Mouse (Mus musculus) midbrain, embryonic 12.5 days (tissue): Measurements from ENCODE around the gene Hist1h1d. TPM values are rescaled to one million over a fixed set of nuclear protein-coding genes. Genes with fewer than 3 reads are reported as not detected.
A peak's percentile ranks its signal among the peaks of the same experiment; 100 is the strongest.

Source experiments
- ATAC-seq: fragments of 200-750 bp; cut with Nextera tagmentation; 2 replicates; pipeline ENCODE4 v1.8.0; 2017; ENCODE audit warnings: low read depth, moderate TSS enrichment, moderate library complexity; ENCODE audit not compliant: low FRiP score
- H3K27ac ChIP-seq: fragments of 300-500 bp; sonication (generic); replicated peaks from 2 replicates; pipeline ENCODE4 v1.5.1; 2016; ENCODE audit warnings: mild to moderate bottlenecking
- H3K27me3 ChIP-seq: fragments of 300-500 bp; sonication (generic); 2 replicates; pipeline ENCODE4 v1.6.1; 2016; ENCODE audit warnings: mild to moderate bottlenecking
- H3K36me3 ChIP-seq: fragments of 300-500 bp; sonication (generic); 2 replicates; pipeline ENCODE4 v1.6.1; 2016
- H3K4me1 ChIP-seq: fragments of 300-500 bp; sonication (generic); 2 replicates; pipeline ENCODE4 v1.6.1; 2016
- H3K4me2 ChIP-seq: fragments of 300-500 bp; sonication (generic); replicated peaks from 2 replicates; pipeline ENCODE4 v1.6.1; 2016; ENCODE audit warnings: mild to moderate bottlenecking, moderate library complexity
- H3K4me3 ChIP-seq: fragments of 300-500 bp; sonication (generic); 2 replicates; pipeline ENCODE4 v1.5.1; 2016; ENCODE audit warnings: mild to moderate bottlenecking
- H3K9ac ChIP-seq: fragments of 300-500 bp; sonication (generic); replicated peaks from 2 replicates; pipeline ENCODE4 v1.6.1; 2016; ENCODE audit warnings: mild to moderate bottlenecking, moderate library complexity
- H3K9me3 ChIP-seq: fragments of 300-500 bp; sonication (generic); 2 replicates; pipeline ENCODE4 v1.6.1; 2016; ENCODE audit warnings: mild to moderate bottlenecking
- WGBS: fragments of 180-500 bp; shearing (Covaris S2); methylation state at CpG from one replicate; pipeline ENCODE4 v1.1.7; 2016; 5-methylcytosine and 5-hydroxymethylcytosine counted together
- polyA plus RNA-seq: library from polyadenylated mRNA; unstranded; fragments of >200 nt; fragmentation: Nextera tagmentation; extraction: Ambion mirVana; gene quantifications from 2 replicates; pipeline ENCODE4 v1.2.1, GENCODE M21; 2016

Hist1h1d gene
- 0.37 and 0.45 TPM in 2 replicates for polyA plus RNA-seq

DNA sequence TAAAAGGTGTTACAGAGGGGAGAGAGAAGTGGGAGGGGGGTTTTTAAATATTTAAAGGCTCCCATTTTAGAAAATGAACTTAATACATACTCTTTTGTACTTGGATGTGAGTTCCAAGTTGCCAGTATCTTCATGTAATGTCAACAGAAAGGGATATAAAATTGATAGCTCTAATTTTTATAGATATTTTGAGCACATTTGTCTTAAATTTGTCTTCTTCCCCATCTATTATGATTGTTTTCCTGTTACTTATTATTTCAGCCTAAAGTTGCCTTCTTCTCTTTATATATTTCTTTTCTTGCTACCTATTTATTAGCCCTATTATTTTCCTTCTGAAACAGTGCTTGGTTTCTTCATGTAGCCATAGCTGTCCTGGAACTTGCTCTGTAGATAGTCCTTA lies at the start of gene Hist1h1d:
Gene Hist1h1d, plus strand, starts transcription at position 301 of the 400 bp plus-strand sequence.
- Histone ChIP-seq H3K27ac (peak within 1 kb of the TSS; percentile 97), H3K9ac (no peak within 1 kb of the TSS), H3K27me3 (no peaks in the 10 kb centered on the region), H3K9me3 (no peaks in the 10 kb centered on the region), H3K36me3 (no peaks in the 10 kb centered on the region), H3K4me2 (peak within 1 kb of the TSS; percentile 98), H3K4me1 (peaks cover 22% of the 10 kb centered on the region), H3K4me3 (no peak within 1 kb of the TSS)
- ATAC-seq, result no peak

DNA sequence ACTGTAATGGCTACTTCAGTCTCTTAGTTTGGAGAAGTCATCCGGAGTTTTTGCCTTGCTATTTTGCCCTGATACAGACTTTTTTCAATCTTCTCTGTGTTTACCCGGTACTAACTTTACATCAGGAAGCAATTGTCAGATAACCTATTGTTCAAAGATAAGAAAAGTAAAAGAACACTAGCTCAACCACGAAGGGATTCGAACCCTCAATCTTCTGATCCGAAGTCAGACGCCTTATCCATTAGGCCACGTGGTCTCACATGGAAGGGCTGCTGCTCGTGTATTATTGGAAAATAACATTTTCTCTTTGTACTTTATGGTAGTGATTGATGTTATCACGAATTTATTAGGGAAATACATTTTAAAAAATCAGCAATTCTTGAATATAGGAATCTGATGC lies 49.3 kb upstream of the Hist1h1d start:
- Histone ChIP-seq H3K9ac (no peak overlapping the region), H3K27me3 (peaks cover 12% of the 10 kb centered on the region), H3K36me3 (no peaks in the 10 kb centered on the region), H3K27ac (no peak overlapping the region), H3K9me3 (no peaks in the 10 kb centered on the region), H3K4me2 (no peak overlapping the region), H3K4me3 (no peak overlapping the region), H3K4me1 (peaks cover 22% of the 10 kb centered on the region)
- WGBS, result 1% methylated on average over 9 of the region's 9 CpGs
- ATAC-seq, result peak; percentile 45; the same call in 1 of the 2 replicates

DNA sequence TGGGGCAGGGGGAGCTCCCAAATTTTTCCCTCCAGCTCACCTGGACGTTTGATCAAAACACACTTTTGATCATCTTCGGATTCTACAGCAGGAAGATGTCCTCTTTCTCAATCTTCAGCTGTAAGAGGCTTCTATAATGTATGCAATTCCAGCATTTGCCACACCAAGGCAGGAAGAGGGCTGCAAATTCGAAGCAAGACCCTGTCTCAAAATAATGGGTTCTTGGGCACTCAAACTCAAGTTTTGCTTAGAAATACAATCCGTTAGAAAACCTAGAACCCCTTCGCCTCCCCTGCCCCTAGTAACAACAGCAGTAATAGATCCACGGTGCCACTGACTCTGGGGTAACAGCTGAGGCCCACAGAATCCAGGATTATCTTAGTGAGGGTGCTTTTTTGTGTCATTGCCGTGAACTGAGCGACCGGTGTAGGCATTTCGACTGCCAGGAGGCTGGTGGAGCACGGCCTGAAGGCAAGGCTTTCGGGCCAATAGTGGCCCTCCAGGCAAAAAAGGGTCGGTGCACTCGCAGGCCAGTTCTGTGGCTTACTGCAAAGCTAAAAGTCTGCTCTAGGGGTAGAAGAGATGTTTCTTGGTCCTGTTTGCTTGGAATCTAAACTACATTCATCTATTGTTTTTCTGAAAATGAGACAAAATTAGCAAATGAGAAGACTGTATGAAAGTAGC lies 47.3 kb upstream of the Hist1h1d start:
- Histone ChIP-seq H3K27me3 (peaks cover 4% of the 10 kb centered on the region; the same call in 1 of the 2 replicates), H3K9ac (no peak overlapping the region), H3K9me3 (no peaks in the 10 kb centered on the region), H3K4me1 (peaks cover 19% of the 10 kb centered on the region), H3K27ac (no peak overlapping the region; the same call in 1 of the 2 replicates), H3K4me2 (peak overlapping the region; percentile 48), H3K4me3 (peak overlapping the region; percentile 25), H3K36me3 (no peaks in the 10 kb centered on the region)
- 3% methylated on average over 14 of the region's 14 CpGs for WGBS
- ATAC-seq, result no peak

DNA sequence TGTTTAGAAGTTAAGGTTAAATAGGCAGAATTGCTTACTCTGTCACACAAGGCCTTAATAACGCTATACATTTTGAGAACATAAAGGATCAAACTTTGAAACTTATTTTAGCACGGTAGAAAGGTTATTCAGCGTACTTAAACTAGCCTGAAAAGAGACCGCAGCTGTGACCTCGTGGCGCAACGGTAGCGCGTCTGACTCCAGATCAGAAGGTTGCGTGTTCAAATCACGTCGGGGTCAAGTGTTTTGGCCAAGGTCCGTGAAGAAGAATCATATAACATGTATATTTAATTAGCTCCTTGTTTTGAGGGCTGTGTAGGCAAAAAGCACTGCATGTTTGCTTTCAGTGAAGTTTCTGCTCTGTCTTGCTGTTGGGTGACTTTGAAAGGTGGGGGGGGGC lies 46.7 kb upstream of the Hist1h1d start:
- H3K36me3 ChIP-seq, result no peaks in the 10 kb centered on the region
- H3K27me3 ChIP-seq, result peaks cover 4% of the 10 kb centered on the region; the same call in 1 of the 2 replicates
- no peak for ATAC-seq
- H3K9ac ChIP-seq, result no peak overlapping the region
- 2% methylated on average over 13 of the region's 13 CpGs for WGBS
- no peak overlapping the region for H3K27ac ChIP-seq
- H3K4me1 ChIP-seq, result peaks cover 19% of the 10 kb centered on the region
- peak overlapping the region; percentile 25 for H3K4me3 ChIP-seq
- peak overlapping the region; percentile 48 for H3K4me2 ChIP-seq
- H3K9me3 ChIP-seq, result no peaks in the 10 kb centered on the region

DNA sequence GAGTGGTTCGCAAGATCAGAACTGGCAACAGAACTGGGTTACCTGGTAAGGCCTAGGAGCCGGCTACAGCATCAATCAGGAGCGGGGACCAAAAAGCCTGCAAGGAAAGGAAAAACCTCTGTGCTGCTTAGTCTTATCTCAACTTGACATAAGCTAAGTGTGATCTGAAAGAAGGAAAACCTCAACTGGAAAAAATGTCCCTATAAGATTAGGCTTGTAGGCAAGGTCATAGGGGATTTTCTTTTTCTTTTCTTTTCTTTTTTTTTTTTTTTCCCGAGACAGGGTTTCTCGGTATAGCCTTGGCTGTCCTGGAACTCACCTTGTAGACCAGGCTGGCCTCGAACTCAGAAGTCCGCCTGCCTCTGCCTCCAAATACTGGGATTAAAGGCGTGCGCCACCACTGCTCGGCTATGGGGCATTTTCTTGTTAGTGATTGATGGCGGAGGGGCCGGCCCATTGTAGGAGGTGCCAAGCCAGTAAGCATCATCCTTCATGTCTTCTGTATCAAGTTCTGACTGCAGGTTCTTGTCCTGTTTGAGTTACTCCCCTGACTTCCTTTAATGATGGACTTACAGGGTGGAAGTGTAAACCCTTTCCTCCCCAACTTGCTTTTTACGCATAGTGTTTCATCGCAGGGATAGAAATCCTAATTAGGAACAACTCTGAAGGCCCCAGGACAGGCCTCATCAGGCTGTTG lies 46.1 kb upstream of the Hist1h1d start:
- Histone ChIP-seq H3K9ac (no peak overlapping the region), H3K4me1 (peaks cover 13% of the 10 kb centered on the region), H3K36me3 (no peaks in the 10 kb centered on the region), H3K4me2 (no peak overlapping the region), H3K9me3 (no peaks in the 10 kb centered on the region), H3K4me3 (no peak overlapping the region), H3K27me3 (peaks cover 4% of the 10 kb centered on the region; the same call in 1 of the 2 replicates), H3K27ac (no peak overlapping the region)
- WGBS, result 13% methylated on average over 14 of the region's 14 CpGs
- no peak for ATAC-seq

DNA sequence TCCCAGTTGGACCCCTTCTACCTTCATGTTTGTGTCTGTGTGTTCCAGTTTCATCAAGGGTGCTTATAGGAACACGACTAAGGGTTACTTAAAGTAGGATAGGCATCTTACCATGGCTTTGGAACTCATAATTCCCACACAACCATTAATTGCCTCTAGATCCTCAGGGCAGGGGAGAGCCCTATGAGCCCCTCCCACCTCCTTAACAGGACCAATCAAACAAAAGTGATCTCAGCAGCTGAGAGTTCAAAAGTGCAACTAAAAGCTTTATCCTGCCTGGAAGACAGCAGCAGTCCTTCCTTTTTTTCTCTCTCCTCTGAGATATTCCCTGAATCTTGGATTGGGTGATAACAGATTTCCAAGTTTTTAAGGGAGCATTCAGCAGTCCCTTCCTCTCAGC lies 42.9 kb upstream of the Hist1h1d start:
- no peak for ATAC-seq
- no peak overlapping the region for H3K9ac ChIP-seq
- peaks cover 4% of the 10 kb centered on the region; the same call in 1 of the 2 replicates for H3K27me3 ChIP-seq
- no peaks in the 10 kb centered on the region for H3K9me3 ChIP-seq
- no peaks in the 10 kb centered on the region for H3K36me3 ChIP-seq
- H3K4me3 ChIP-seq, result no peak overlapping the region
- no peak overlapping the region for H3K27ac ChIP-seq
- peaks cover 10% of the 10 kb centered on the region for H3K4me1 ChIP-seq
- 38% methylated on average over 1 of the region's 1 CpGs for WGBS
- H3K4me2 ChIP-seq, result no peak overlapping the region

DNA sequence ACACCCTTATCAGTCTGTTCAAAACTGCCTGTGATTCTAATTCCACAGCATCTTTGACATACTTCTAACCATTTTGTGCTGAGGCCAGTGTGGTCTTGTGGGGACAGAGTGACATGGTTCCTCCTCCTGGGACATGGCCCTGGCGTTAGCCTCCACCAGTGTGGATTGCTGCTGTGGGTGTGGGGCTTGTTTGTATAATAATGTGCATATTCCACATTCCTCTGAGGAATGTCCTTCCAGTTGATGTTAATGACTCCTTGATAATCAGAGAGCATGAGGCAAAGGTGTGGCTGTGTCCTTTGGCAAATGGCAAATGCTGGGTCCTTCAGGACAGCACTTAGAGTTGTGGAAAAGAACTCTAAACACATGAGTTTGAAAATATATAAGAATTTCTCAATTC lies 39.5 kb upstream of the Hist1h1d start:
- ATAC-seq, result no peak
- H3K9ac ChIP-seq, result no peak overlapping the region
- 88% methylated on average over 1 of the region's 1 CpGs for WGBS
- H3K36me3 ChIP-seq, result no peaks in the 10 kb centered on the region
- H3K27me3 ChIP-seq, result no peaks in the 10 kb centered on the region
- H3K4me3 ChIP-seq, result no peak overlapping the region
- H3K4me1 ChIP-seq, result peaks cover 5% of the 10 kb centered on the region; the same call in 1 of the 2 replicates
- H3K9me3 ChIP-seq, result no peaks in the 10 kb centered on the region
- no peak overlapping the region for H3K27ac ChIP-seq
- H3K4me2 ChIP-seq, result no peak overlapping the region

DNA sequence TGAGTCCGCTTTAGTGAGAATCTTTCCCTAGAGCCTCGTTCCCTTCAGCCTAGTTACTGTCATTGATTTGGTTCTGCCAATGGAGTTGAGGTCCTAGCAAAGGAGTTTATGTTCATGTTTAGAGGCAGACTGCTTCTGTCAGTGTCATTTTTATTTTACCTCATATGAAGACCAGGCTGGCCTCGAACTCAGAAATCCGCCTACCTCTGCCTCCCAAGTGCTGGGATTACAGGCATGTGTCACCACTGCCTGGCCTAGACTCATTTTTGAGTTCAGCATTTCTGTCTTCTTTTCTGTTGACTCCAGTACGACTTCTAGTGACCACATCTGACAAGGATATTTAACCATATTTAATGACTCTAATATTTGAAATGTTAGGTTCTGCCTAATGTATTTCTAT lies 37.8 kb upstream of the Hist1h1d start:
- no peaks in the 10 kb centered on the region for H3K9me3 ChIP-seq
- no peaks in the 10 kb centered on the region for H3K27me3 ChIP-seq
- no peak overlapping the region for H3K4me2 ChIP-seq
- no peak for ATAC-seq
- H3K36me3 ChIP-seq, result no peaks in the 10 kb centered on the region
- H3K9ac ChIP-seq, result no peak overlapping the region
- no peak overlapping the region for H3K27ac ChIP-seq
- no peak overlapping the region for H3K4me3 ChIP-seq
- peaks cover 5% of the 10 kb centered on the region; the same call in 1 of the 2 replicates for H3K4me1 ChIP-seq
- 73% methylated on average over 5 of the region's 5 CpGs for WGBS

DNA sequence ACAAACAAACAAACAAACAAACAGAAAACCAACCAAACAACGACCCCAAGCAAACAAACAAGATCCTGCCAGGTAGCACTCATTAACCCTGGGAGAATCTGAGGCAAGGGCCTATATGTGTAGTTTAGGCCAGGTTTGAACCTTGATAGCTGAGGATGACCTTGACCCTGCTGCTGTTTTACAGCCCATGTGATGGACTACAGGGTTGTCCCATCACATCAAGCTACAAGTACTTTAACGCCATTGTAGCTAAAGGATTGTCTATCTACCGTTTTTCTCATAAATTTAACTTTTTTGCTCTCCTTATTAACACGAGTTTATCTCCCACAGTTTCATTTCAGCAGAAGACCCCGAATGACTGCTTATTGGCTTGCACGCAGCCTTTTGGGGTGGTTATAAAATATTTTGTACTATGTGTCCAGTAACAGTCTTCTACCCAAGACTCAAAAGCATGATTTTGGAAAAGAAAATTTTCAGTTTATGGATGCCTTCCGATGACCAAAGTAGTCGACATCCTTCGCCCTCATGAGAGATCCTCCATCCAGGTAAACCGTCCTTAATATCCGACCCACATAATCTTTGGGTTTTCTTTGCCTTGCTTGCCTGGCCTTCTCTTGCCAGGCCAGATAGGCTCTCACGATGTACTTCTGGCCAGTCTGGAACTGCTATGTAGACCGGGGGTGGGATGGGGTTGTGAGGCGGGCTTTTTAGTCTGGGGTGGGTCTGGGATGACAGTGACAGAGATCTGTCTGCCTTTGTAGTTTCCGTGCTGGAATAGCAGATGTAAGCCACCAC lies 37.0 kb upstream of the Hist1h1d start:
- Histone ChIP-seq H3K36me3 (no peaks in the 10 kb centered on the region), H3K9me3 (no peaks in the 10 kb centered on the region), H3K27me3 (no peaks in the 10 kb centered on the region), H3K4me1 (peaks cover 5% of the 10 kb centered on the region; the same call in 1 of the 2 replicates), H3K4me3 (peak overlapping the region; percentile 49), H3K27ac (no peak overlapping the region), H3K9ac (no peak overlapping the region; the same call in 1 of the 2 replicates), H3K4me2 (peak overlapping the region; percentile 58)
- peak; percentile 45; the same call in 1 of the 2 replicates for ATAC-seq
- WGBS, result 55% methylated on average over 15 of the region's 15 CpGs

DNA sequence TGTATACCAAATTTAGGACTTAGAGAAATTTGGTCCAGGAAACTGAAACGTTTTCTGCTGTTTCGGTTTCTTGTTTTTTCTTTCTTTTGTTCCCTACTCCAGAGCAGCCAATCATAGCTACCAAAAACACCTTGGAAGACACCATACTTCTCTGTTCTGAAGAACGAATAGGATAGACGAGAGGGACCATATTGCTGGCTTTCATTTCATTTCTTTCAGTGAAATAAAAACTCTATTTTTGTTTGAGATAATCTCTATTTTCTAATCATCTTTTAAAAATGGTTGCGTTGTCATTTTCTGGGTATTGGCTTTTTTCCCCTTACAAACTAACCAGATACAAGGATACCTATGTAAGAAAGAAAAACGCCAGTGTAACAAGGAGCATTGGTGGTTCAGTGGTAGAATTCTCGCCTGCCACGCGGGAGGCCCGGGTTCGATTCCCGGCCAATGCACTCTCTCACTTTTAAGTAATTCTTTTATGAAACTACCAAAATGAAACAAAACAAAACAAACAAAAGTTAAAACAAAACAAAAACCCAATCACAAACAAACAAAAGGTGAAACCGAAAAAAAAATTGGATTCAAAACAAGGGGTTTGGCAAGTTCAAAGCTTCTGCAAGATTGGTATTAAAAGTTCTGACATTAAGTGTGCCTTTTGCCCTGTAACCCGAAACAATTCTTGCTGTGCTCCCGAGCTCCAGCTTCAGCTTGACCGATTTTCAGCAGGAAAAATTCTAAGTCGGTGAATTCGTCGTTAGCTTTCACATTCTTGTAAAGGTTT lies 36.0 kb upstream of the Hist1h1d start:
- Histone ChIP-seq H3K27me3 (no peaks in the 10 kb centered on the region), H3K9ac (no peak overlapping the region), H3K36me3 (no peaks in the 10 kb centered on the region), H3K27ac (no peak overlapping the region), H3K4me1 (peaks cover 5% of the 10 kb centered on the region; the same call in 1 of the 2 replicates), H3K4me2 (peak overlapping the region; percentile 58), H3K4me3 (peak overlapping the region; percentile 49), H3K9me3 (no peaks in the 10 kb centered on the region)
- under 1% methylated on average over 19 of the region's 19 CpGs for WGBS
- peak; percentile 59; the same call in 1 of the 2 replicates for ATAC-seq

DNA sequence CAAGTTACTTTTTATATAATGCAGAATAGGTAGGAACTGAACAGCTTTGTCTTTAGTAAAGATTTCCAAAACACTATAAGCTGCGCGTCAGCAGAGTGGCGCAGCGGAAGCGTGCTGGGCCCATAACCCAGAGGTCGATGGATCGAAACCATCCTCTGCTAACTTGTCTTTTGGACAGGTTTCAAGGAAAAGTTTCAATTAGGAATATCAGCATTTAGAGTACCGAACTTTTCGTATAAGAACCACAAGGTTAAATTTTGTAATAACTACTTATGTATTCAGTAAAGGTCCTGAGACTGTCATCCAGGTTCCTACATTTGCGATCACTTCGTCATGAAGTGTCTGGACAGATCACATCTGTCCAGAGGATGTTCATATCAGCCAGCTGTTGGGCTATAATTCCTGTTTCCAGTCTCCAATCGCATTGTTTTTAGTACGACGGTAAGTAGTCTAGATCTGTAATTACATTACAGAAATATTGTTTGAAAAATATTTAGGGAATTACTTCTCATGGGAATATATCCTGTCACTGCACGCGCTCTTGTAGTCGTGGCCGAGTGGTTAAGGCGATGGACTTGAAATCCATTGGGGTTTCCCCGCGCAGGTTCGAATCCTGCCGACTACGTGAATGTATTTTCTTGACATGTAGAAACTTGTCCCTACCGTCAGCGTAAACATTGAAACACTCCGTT lies 35.3 kb upstream of the Hist1h1d start:
- Histone ChIP-seq H3K36me3 (no peaks in the 10 kb centered on the region), H3K9ac (no peak overlapping the region), H3K27ac (no peak overlapping the region), H3K4me1 (peaks cover 5% of the 10 kb centered on the region; the same call in 1 of the 2 replicates), H3K27me3 (no peaks in the 10 kb centered on the region), H3K4me3 (peak overlapping the region; percentile 49), H3K9me3 (no peaks in the 10 kb centered on the region), H3K4me2 (peak overlapping the region; percentile 58)
- under 1% methylated on average over 27 of the region's 27 CpGs for WGBS
- peak; percentile 83 for ATAC-seq
